Mouse (Mus musculus): ENCODE results near the gene Nt5c3b. TPM values are rescaled to one million over a fixed set of nuclear protein-coding genes. Genes with fewer than 3 reads are reported as not detected.

Gene Nt5c3b
- polyA plus RNA-seq, 1 experiment from 2014 or later, result 121 TPM

GRCm38 (mm10) chr11:100386586-100386985 lies 55.0 kb downstream of the Nt5c3b start:
- Histone ChIP-seq H3K4me3 (replicated peaks) (no peak overlapping the region), H3K36me3 (peaks cover 46% of the 10 kb centered on the region), H3K4me2 (no peak overlapping the region), H3K9me3 (replicated peaks) (no peaks in the 10 kb centered on the region), H3K4me1 (peaks cover 63% of the 10 kb centered on the region), H3K27ac (peak overlapping the region; percentile 89), H3K27me3 (no peaks in the 10 kb centered on the region), H3K9ac (no peak overlapping the region)
- WGBS, result 45% methylated on average over 5 of the region's 5 CpGs
- ATAC-seq (replicated peaks; ENCODE audit: low FRiP score), result peak; percentile 55

- H3K4me3 ChIP-seq (replicated peaks), result no peak overlapping the region
- H3K4me2 ChIP-seq, result no peak overlapping the region
- H3K4me1 ChIP-seq, result peaks cover 47% of the 10 kb centered on the region
- peak overlapping the region; percentile 89; the same call in 1 of the 2 replicates for H3K27ac ChIP-seq
- peaks cover 61% of the 10 kb centered on the region for H3K36me3 ChIP-seq
- no peaks in the 10 kb centered on the region for H3K27me3 ChIP-seq
- H3K9me3 ChIP-seq (replicated peaks), result no peaks in the 10 kb centered on the region
- no peak overlapping the region for H3K9ac ChIP-seq
- WGBS, result 90% methylated on average over 3 of the region's 3 CpGs
- no peak for ATAC-seq (replicated peaks; ENCODE audit: low FRiP score)
These were observed 56.6 kb downstream of the Nt5c3b start for GRCm38 (mm10) chr11:100385016-100385415.

GRCm38 (mm10) chr11:100382682-100383081 lies 58.9 kb downstream of the Nt5c3b start:
- no peak for ATAC-seq (replicated peaks; ENCODE audit: low FRiP score)
- Histone ChIP-seq H3K9ac (no peak overlapping the region), H3K4me2 (no peak overlapping the region), H3K4me3 (replicated peaks) (no peak overlapping the region), H3K4me1 (peaks cover 24% of the 10 kb centered on the region), H3K36me3 (peaks cover 83% of the 10 kb centered on the region), H3K27ac (no peak overlapping the region), H3K27me3 (no peaks in the 10 kb centered on the region), H3K9me3 (replicated peaks) (no peaks in the 10 kb centered on the region)
- WGBS, result 81% methylated on average over 6 of the region's 6 CpGs

GRCm38 (mm10) chr11:100379311-100379710 lies 62.3 kb downstream of the Nt5c3b start:
- Histone ChIP-seq H3K9ac (no peak overlapping the region), H3K4me2 (no peak overlapping the region), H3K9me3 (replicated peaks) (no peaks in the 10 kb centered on the region), H3K4me3 (replicated peaks) (no peak overlapping the region), H3K36me3 (peaks cover 95% of the 10 kb centered on the region), H3K27me3 (no peaks in the 10 kb centered on the region), H3K4me1 (no peaks in the 10 kb centered on the region), H3K27ac (no peak overlapping the region)
- 92% methylated on average over 4 of the region's 4 CpGs for WGBS
- ATAC-seq (replicated peaks; ENCODE audit: low FRiP score), result no peak

- WGBS, result 93% methylated on average over 5 of the region's 5 CpGs
- H3K9me3 ChIP-seq (replicated peaks), result no peaks in the 10 kb centered on the region
- ATAC-seq (replicated peaks; ENCODE audit: low FRiP score), result no peak
- no peak overlapping the region for H3K27ac ChIP-seq
- H3K4me3 ChIP-seq (replicated peaks), result no peak overlapping the region
- no peaks in the 10 kb centered on the region for H3K27me3 ChIP-seq
- no peak overlapping the region for H3K4me2 ChIP-seq
- H3K4me1 ChIP-seq, result no peaks in the 10 kb centered on the region
- H3K9ac ChIP-seq, result no peak overlapping the region
- H3K36me3 ChIP-seq, result peaks cover 95% of the 10 kb centered on the region
These were observed 63.2 kb downstream of the Nt5c3b start for GRCm38 (mm10) chr11:100378446-100378845.

GRCm38 (mm10) chr11:100377989-100378388 lies 63.6 kb downstream of the Nt5c3b start:
- H3K9me3 ChIP-seq (replicated peaks), result no peaks in the 10 kb centered on the region
- 94% methylated on average over 14 of the region's 14 CpGs for WGBS
- H3K27ac ChIP-seq, result no peak overlapping the region
- no peak for ATAC-seq (replicated peaks; ENCODE audit: low FRiP score)
- no peak overlapping the region for H3K9ac ChIP-seq
- peaks cover 95% of the 10 kb centered on the region for H3K36me3 ChIP-seq
- H3K4me3 ChIP-seq (replicated peaks), result no peak overlapping the region
- no peaks in the 10 kb centered on the region for H3K27me3 ChIP-seq
- no peaks in the 10 kb centered on the region for H3K4me1 ChIP-seq
- H3K4me2 ChIP-seq, result no peak overlapping the region

- Histone ChIP-seq H3K36me3 (peaks cover 95% of the 10 kb centered on the region), H3K9ac (no peak overlapping the region), H3K4me1 (no peaks in the 10 kb centered on the region), H3K27me3 (no peaks in the 10 kb centered on the region), H3K4me2 (no peak overlapping the region), H3K27ac (no peak overlapping the region), H3K4me3 (replicated peaks) (no peak overlapping the region), H3K9me3 (replicated peaks) (no peaks in the 10 kb centered on the region)
- ATAC-seq (replicated peaks; ENCODE audit: low FRiP score), result no peak
- WGBS, result 89% methylated on average over 21 of the region's 21 CpGs
These were observed 64.7 kb downstream of the Nt5c3b start for GRCm38 (mm10) chr11:100376746-100377389.

GRCm38 (mm10) chr11:100376005-100376404 lies 65.6 kb downstream of the Nt5c3b start:
- H3K9me3 ChIP-seq (replicated peaks), result no peaks in the 10 kb centered on the region
- H3K36me3 ChIP-seq, result peaks cover 97% of the 10 kb centered on the region
- no peaks in the 10 kb centered on the region for H3K27me3 ChIP-seq
- no peak overlapping the region for H3K9ac ChIP-seq
- H3K4me1 ChIP-seq, result no peaks in the 10 kb centered on the region
- no peak overlapping the region for H3K4me2 ChIP-seq
- WGBS, result 64% methylated on average over 4 of the region's 4 CpGs
- H3K27ac ChIP-seq, result 0 out of 2 replicates have a peak overlapping the region, but pooled peaks have one; percentile 18
- no peak overlapping the region for H3K4me3 ChIP-seq (replicated peaks)
- no peak for ATAC-seq (replicated peaks; ENCODE audit: low FRiP score)

- Histone ChIP-seq H3K4me3 (replicated peaks) (no peak overlapping the region), H3K4me1 (no peaks in the 10 kb centered on the region), H3K27ac (no peak overlapping the region), H3K27me3 (no peaks in the 10 kb centered on the region), H3K4me2 (no peak overlapping the region), H3K36me3 (peaks cover 97% of the 10 kb centered on the region), H3K9me3 (replicated peaks) (no peaks in the 10 kb centered on the region), H3K9ac (no peak overlapping the region)
- ATAC-seq (replicated peaks; ENCODE audit: low FRiP score), result no peak
- 88% methylated on average over 9 of the region's 9 CpGs for WGBS
These were observed 66.5 kb downstream of the Nt5c3b start for GRCm38 (mm10) chr11:100375127-100375526.

Small RNA genes lying within 50 kb of the gene (microRNA-seq; reads per million reads assigned to microRNA genes)
- gene Gm27374 (not detected), gene Mir7116 (0.74 reads per million)

Other genes with a start within 250 kb of the Nt5c3b start
- gene Krt9, start 248.6 kb downstream of the Nt5c3b start, polyA plus RNA-seq (2015; fragmentation: Nextera tagmentation; extraction: Ambion mirVana), result not detected in 2 replicates
- gene Krt14, start 234.3 kb downstream of the Nt5c3b start, polyA plus RNA-seq (2015; fragmentation: Nextera tagmentation; extraction: Ambion mirVana), result 4.9 and 5.8 TPM in 2 replicates
- gene Krt16, start 192.9 kb downstream of the Nt5c3b start, polyA plus RNA-seq (2015; fragmentation: Nextera tagmentation; extraction: Ambion mirVana), result 0.55 TPM in 1 of 2 replicates, not detected in the other
- gene Krt17, start 180.8 kb downstream of the Nt5c3b start, polyA plus RNA-seq (2015; fragmentation: Nextera tagmentation; extraction: Ambion mirVana), result 0.51 and 2.4 TPM in 2 replicates
- gene Krt42, start 171.9 kb downstream of the Nt5c3b start, polyA plus RNA-seq (2015; fragmentation: Nextera tagmentation; extraction: Ambion mirVana), result not detected in 2 replicates
- 1,620 and 1,743 TPM in 2 replicates for gene Eif1, start 121.9 kb downstream of the Nt5c3b start, polyA plus RNA-seq (2015; fragmentation: Nextera tagmentation; extraction: Ambion mirVana)
- gene Gast, start 107.4 kb downstream of the Nt5c3b start, polyA plus RNA-seq (2015; fragmentation: Nextera tagmentation; extraction: Ambion mirVana), result not detected in 2 replicates
- gene Hap1, start 85.7 kb downstream of the Nt5c3b start, polyA plus RNA-seq (2015; fragmentation: Nextera tagmentation; extraction: Ambion mirVana), result 15.0 and 19.6 TPM in 2 replicates
- 107 and 121 TPM in 2 replicates for gene Jup, start 44.0 kb downstream of the Nt5c3b start, polyA plus RNA-seq (2015; fragmentation: Nextera tagmentation; extraction: Ambion mirVana)
- 59.0 and 67.2 TPM in 2 replicates for gene P3h4, start 27.0 kb downstream of the Nt5c3b start, polyA plus RNA-seq (2015; fragmentation: Nextera tagmentation; extraction: Ambion mirVana)
- gene Fkbp10, start 26.1 kb downstream of the Nt5c3b start, polyA plus RNA-seq (2015; fragmentation: Nextera tagmentation; extraction: Ambion mirVana), result 130 and 139 TPM in 2 replicates
- 0.44 and 0.54 TPM in 2 replicates for gene Klhl10, start 109 bp upstream of the Nt5c3b start, polyA plus RNA-seq (2015; fragmentation: Nextera tagmentation; extraction: Ambion mirVana)
- 8.4 and 10.0 TPM in 2 replicates for gene Klhl11, start 30.9 kb upstream of the Nt5c3b start, polyA plus RNA-seq (2015; fragmentation: Nextera tagmentation; extraction: Ambion mirVana)
- 151 and 175 TPM in 2 replicates for gene Acly, start 86.2 kb upstream of the Nt5c3b start, polyA plus RNA-seq (2015; fragmentation: Nextera tagmentation; extraction: Ambion mirVana)
- 0.99 and 1.1 TPM in 2 replicates for gene Ttc25, start 103.8 kb upstream of the Nt5c3b start, polyA plus RNA-seq (2015; fragmentation: Nextera tagmentation; extraction: Ambion mirVana)
- gene Cnp, start 133.1 kb upstream of the Nt5c3b start, polyA plus RNA-seq (2015; fragmentation: Nextera tagmentation; extraction: Ambion mirVana), result 25.3 and 29.6 TPM in 2 replicates
- 59.7 and 63.5 TPM in 2 replicates for gene Nkiras2, start 177.4 kb upstream of the Nt5c3b start, polyA plus RNA-seq (2015; fragmentation: Nextera tagmentation; extraction: Ambion mirVana)
- gene Dnajc7, start 178.4 kb upstream of the Nt5c3b start, polyA plus RNA-seq (2015; fragmentation: Nextera tagmentation; extraction: Ambion mirVana), result 238 and 241 TPM in 2 replicates

Measured in kidney, embryonic 15.5 days (tissue).